Mouse (Mus musculus) brain, embryonic 14.5 days (tissue): ENCODE data around the gene Ireb2. TPM values are rescaled to one million over a fixed set of nuclear protein-coding genes. Genes with fewer than 3 reads are reported as not detected.
"Not testable (repeated sequence)": the region's sequence is repeated elsewhere in the genome, so short reads cannot be mapped to it uniquely, and the experiment has no call there.

ENCODE experiments used
- DNase-seq: peaks from one replicate; pipeline ENCODE4 v3.0.0-alpha.2; 2011; ENCODE audit warnings: low read depth
- CTCF ChIP-seq: fragments of 200-500 bp; IDR thresholded peaks from 2 replicates; pipeline ENCODE4 v1.5.1; 2012; ENCODE audit warnings: inconsistent platforms, mild to moderate bottlenecking, moderate library complexity, borderline replicate concordance; ENCODE audit not compliant: insufficient read depth, insufficient read length; ENCODE audit errors: extremely low read depth
- POLR2A ChIP-seq: fragments of 200-500 bp; IDR thresholded peaks from 2 replicates; pipeline ENCODE4 v1.6.1; 2012; ENCODE audit warnings: mild to moderate bottlenecking, inconsistent platforms, borderline replicate concordance; ENCODE audit not compliant: poor library complexity, insufficient read depth, insufficient read length, severe bottlenecking; ENCODE audit errors: extremely low read depth
- polyA plus RNA-seq: library from polyadenylated mRNA; depleted of rRNA; stranded (reverse); fragments of >200 nt; gene quantifications from 2 replicates; pipeline ENCODE4 v1.2.3, GENCODE M21; 2012; rRNA removed

The Ireb2 gene
- polyA plus RNA-seq = 56.2 and 56.4 TPM in 2 replicates

GRCm38 (mm10) chr9:54863363-54864281 is at the start of gene Ireb2:
Gene Ireb2, plus strand, starts transcription at chr9:54863789.
- TF ChIP-seq POLR2A (peak; percentile 62; the same call in 1 of the 2 replicates), CTCF (no peak)
- peak; percentile 98 for DNase-seq

DNA sequence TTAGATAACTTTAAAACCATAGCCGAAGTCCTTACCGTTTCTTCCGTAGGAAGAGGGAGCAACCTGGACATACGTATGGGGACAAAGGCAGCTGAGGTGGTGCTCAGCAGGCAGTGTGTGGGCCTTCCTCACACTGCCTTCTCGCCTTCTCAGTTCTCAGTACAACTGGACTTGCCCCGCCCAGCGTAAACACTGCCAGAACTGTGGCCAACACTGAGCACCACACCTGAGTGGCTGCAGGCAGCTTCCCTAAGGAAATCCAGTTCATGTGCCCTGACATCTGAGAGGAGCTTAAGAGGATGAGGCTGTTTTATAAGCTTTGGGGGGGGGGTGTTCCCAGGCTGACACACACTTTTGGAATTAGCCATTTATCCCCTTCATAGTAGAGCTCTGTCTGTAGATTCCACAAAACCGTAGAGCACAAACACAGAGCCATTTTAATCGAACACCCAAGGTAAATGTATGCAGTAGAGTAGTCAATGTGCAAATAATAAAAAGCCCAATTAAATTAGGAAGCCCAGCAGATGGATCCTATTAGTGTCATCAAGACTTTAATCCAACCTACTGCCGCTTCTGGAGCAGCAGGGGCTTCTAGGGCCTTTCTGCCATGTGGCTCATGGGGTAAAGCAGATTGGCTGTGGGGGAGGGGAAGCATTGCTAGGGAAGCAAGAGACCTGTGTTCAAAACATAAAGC is 46.9 kb upstream of the Ireb2 start:
- no peak for TF ChIP-seq CTCF
- no peak for TF ChIP-seq POLR2A
- peak; percentile 68 for DNase-seq

- TF ChIP-seq CTCF = peak; percentile 79
- no peak for TF ChIP-seq POLR2A
- DNase-seq = peak; percentile 88
Observed at GRCm38 (mm10) chr9:54821442-54822100, 42.0 kb upstream of the Ireb2 start.

GRCm38 (mm10) chr9:54829760-54830159 is 33.8 kb upstream of the Ireb2 start:
- no peak for DNase-seq
- TF ChIP-seq CTCF (peak; percentile 40; the same call in 1 of the 2 replicates), POLR2A (no peak)

DNA sequence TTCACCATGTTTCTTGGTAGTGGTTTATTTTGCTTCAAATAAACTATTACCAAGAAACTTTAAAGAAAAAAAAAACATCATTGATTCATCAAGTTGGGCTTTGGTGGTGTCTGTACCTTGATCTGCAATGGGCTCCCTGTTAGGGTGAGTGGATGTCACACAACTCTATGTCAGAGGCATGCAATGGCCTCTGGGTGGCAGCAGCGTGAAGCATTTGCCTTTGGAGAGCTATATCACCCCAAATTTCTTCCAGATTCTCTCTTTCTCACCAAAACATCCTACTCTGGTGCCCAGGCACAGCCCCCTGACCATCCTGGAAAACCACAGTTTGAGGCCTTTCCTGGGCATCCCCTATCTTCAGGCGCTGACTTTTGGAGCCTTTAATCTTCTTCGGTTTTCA is 33.0 kb upstream of the Ireb2 start:
- peak; percentile 78 for TF ChIP-seq CTCF
- no peak for TF ChIP-seq POLR2A
- DNase-seq = peak; percentile 65

DNA sequence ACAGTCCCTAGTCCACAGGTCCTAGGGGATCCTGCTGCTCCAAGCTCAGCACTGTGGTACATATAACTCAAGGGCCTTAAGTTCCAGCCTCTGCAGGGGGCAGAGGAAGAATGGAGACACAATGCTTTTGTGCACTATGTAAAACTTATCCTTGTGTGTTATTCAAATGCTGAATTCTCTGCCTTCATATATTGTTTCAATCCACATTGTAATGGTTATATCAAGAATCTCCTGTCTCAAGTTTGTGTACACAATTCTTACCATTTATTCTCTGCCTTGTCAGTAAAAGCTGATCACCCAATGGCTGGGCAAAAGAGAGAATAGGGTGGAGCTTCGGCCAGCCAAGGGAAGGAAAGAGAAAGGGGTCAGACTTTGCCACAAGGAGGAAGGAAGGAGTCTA is 29.8 kb upstream of the Ireb2 start:
- DNase-seq = no peak
- TF ChIP-seq POLR2A (no peak), CTCF (no peak)

DNA sequence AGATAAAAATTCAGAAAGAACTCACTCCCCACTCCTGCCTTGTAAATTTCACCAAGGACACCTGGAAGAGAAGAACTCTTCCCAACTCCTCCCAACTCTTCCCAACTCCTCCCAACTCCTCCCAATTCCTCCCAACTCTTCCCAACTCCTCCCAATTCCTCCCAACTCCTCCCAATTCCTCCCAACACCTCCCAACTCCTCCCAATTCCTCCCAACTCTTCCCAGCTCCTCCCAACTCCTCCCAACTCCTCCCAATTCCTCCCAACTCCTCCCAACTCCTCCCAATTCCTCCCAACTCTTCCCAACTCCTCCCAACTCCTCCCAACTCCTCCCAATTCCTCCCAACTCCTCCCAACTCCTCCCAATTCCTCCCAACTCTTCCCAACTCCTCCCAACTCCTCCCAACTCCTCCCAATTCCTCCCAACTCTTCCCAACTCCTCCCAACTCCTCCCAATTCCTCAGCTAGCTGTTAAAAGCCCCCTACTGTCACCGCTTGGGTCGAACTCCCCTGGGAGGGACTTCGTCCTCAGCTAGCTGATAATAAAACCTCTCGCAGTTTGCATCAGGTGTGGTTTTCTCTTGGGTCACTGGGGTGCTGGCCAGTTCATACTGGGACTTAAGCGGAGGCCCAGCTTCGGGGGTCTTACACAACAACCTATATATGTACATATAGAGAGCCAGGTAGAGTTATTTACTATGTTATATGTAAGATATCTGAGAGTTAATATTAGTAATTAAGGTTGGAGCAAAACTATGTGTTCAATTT is 27.5 kb upstream of the Ireb2 start:
- DNase-seq = not testable (repeated sequence)

GRCm38 (mm10) chr9:54837835-54838234 is 25.8 kb upstream of the Ireb2 start:
- TF ChIP-seq CTCF (no peak), POLR2A (no peak)

GRCm38 (mm10) chr9:54840145-54840544 is 23.4 kb upstream of the Ireb2 start:
- no peak for TF ChIP-seq POLR2A
- TF ChIP-seq CTCF = no peak
- no peak for DNase-seq

More at GRCm38 (mm10) chr9:54837835-54838234, 25.8 kb upstream of the Ireb2 start:
- no peak for DNase-seq

DNA sequence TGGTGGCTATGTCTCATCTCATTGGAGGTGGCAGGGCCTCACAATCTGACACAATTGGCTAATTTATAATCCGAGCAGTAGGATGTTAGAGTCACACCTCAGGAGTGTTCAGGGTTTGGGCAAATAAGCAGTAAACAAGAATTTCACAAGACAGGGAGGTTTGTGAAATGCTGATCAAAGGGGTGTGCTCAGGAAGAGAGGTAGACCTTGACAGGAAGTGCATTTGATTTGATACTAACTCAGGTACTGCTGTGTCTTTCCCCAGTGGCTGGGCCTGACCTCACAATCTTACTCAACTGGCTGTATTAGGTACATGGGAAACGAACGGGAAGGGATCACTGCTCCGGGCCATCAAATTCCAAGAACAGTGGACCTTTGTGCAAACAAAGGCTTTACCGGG is 21.3 kb upstream of the Ireb2 start:
- TF ChIP-seq POLR2A = no peak
- TF ChIP-seq CTCF = no peak
- no peak for DNase-seq

GRCm38 (mm10) chr9:54843887-54844286 is 19.7 kb upstream of the Ireb2 start:
- no peak for TF ChIP-seq CTCF
- no peak for TF ChIP-seq POLR2A
- no peak for DNase-seq
